Mouse (Mus musculus) embryo, embryonic 10.5 days (tissue): Measurements from ENCODE around the gene Sec23b.

Experiments
- DNase-seq: peaks from one replicate; pipeline ENCODE4 v3.0.0-alpha.2; 2015; ENCODE audit warnings: low spot score

The Sec23b gene

GRCm38 (mm10) chr2:144601576-144601975 is 45.5 kb downstream of the Sec23b start:
- no peak for DNase-seq

- DNase-seq: no peak
Measured at GRCm38 (mm10) chr2:144613956-144614355, 57.9 kb downstream of the Sec23b start.

- no peak for DNase-seq
Measured at GRCm38 (mm10) chr2:144617074-144617874, 61.2 kb downstream of the Sec23b start.

GRCm38 (mm10) chr2:144621491-144621890 is 65.5 kb downstream of the Sec23b start:
- peak; percentile 28 for DNase-seq

GRCm38 (mm10) chr2:144633551-144633950 is 77.5 kb downstream of the Sec23b start:
- no peak for DNase-seq

GRCm38 (mm10) chr2:144634231-144634630 is 78.2 kb downstream of the Sec23b start:
- no peak for DNase-seq

- no peak for DNase-seq
Measured at GRCm38 (mm10) chr2:144634729-144635128, 78.7 kb downstream of the Sec23b start.

GRCm38 (mm10) chr2:144635644-144636320 is 79.8 kb downstream of the Sec23b start:
- peak; percentile 77 for DNase-seq

GRCm38 (mm10) chr2:144637204-144637603 is 81.2 kb downstream of the Sec23b start:
- DNase-seq: no peak

- DNase-seq: no peak
Measured at GRCm38 (mm10) chr2:144637671-144638395, 81.8 kb downstream of the Sec23b start.

GRCm38 (mm10) chr2:144638719-144639118 is 82.7 kb downstream of the Sec23b start:
- DNase-seq: peak; percentile 23

- no peak for DNase-seq
Measured at GRCm38 (mm10) chr2:144640101-144640500, 84.1 kb downstream of the Sec23b start.
